Mouse (Mus musculus) urinary bladder, postnatal 4 days (tissue): ENCODE results near the gene BC035947.
A peak's percentile ranks its signal among the peaks of the same experiment; 100 is the strongest.
"Not testable (repeated sequence)": the region's sequence is repeated elsewhere in the genome, so short reads cannot be mapped to it uniquely, and the experiment has no call there.

Experiments used
- DNase-seq, 2 experiments: peaks; one replicate each; pipeline ENCODE4 v3.0.0; 2021 to 2022; ENCODE audit warnings: low spot score in 2 of 2

The BC035947 gene

GRCm38 (mm10) chr1:78511621-78512160 is at the start of gene BC035947:
BC035947 (minus strand) TSS chr1:78512158.
- DNase-seq = no peak

GRCm38 (mm10) chr1:78554012-78554666 is 42.2 kb upstream of the BC035947 start:
- no peak for DNase-seq

- DNase-seq = no peak
Observed at GRCm38 (mm10) chr1:78548961-78549360, 37.0 kb upstream of the BC035947 start.

GRCm38 (mm10) chr1:78546258-78546657 is 34.3 kb upstream of the BC035947 start:
- DNase-seq = no peak

GRCm38 (mm10) chr1:78543631-78544030 is 31.7 kb upstream of the BC035947 start:
- DNase-seq = not testable (repeated sequence)

GRCm38 (mm10) chr1:78539166-78539565 is 27.2 kb upstream of the BC035947 start:
- no peak for DNase-seq

GRCm38 (mm10) chr1:78538396-78538795 is 26.4 kb upstream of the BC035947 start:
- DNase-seq = no peak

- peak in 1 of 2 experiments; percentile 21 for DNase-seq
Observed at GRCm38 (mm10) chr1:78537494-78538010, 25.6 kb upstream of the BC035947 start.

- peak; percentile 52 to 81 for DNase-seq
Observed at GRCm38 (mm10) chr1:78536310-78537164, 24.6 kb upstream of the BC035947 start.

GRCm38 (mm10) chr1:78534428-78535150 is 22.6 kb upstream of the BC035947 start:
- DNase-seq = no peak

GRCm38 (mm10) chr1:78532184-78532800 is 20.3 kb upstream of the BC035947 start:
- DNase-seq = no peak

GRCm38 (mm10) chr1:78530500-78531215 is 18.7 kb upstream of the BC035947 start:
- no peak for DNase-seq

GRCm38 (mm10) chr1:78529011-78529410 is 17.1 kb upstream of the BC035947 start:
- DNase-seq = no peak

- no peak for DNase-seq
Observed at GRCm38 (mm10) chr1:78528356-78528755, 16.4 kb upstream of the BC035947 start.

- no peak for DNase-seq
Observed at GRCm38 (mm10) chr1:78525189-78525886, 13.4 kb upstream of the BC035947 start.

GRCm38 (mm10) chr1:78518907-78519306 is 6.9 kb upstream of the BC035947 start:
- no peak for DNase-seq

GRCm38 (mm10) chr1:78512756-78513155 is 798 bp upstream of the BC035947 start:
- no peak for DNase-seq

GRCm38 (mm10) chr1:78510862-78511261 is 1.1 kb downstream of the BC035947 start, which contains the start of gene Mogat1:
Mogat1 (plus strand) TSS chr1:78510991.
- no peak for DNase-seq

- no peak for DNase-seq
Observed at GRCm38 (mm10) chr1:78507137-78507536, 4.8 kb downstream of the BC035947 start.

- DNase-seq = no peak
Observed at GRCm38 (mm10) chr1:78502527-78502926, 9.4 kb downstream of the BC035947 start.
